Mouse (Mus musculus) liver, embryonic 16.5 days (tissue): Measurements from ENCODE around the gene Ccnl2. TPM values are rescaled to one million over a fixed set of nuclear protein-coding genes. Genes with fewer than 3 reads are reported as not detected.
"Not testable (repeated sequence)": the region's sequence is repeated elsewhere in the genome, so short reads cannot be mapped to it uniquely, and the experiment has no call there.

Experiments used
- ATAC-seq: fragments of 200-750 bp; cut with Nextera tagmentation; 2 replicates; pipeline ENCODE4 v1.8.0; 2017; ENCODE audit warnings: low read depth, mild to moderate bottlenecking, moderate number of reproducible peaks, moderate library complexity
- H3K27ac ChIP-seq: fragments of 300-500 bp; sonication (generic); 2 replicates; pipeline ENCODE4 v1.5.1; 2014; ENCODE audit warnings: mild to moderate bottlenecking, low read length
- H3K27me3 ChIP-seq: fragments of 300-500 bp; sonication (generic); 2 replicates; pipeline ENCODE4 v1.6.1; 2014; ENCODE audit warnings: low read depth, low read length, mixed read lengths; ENCODE audit not compliant: control insufficient read depth, insufficient read depth
- H3K36me3 ChIP-seq: fragments of 300-500 bp; sonication (generic); 2 replicates; pipeline ENCODE4 v1.6.1; 2014; ENCODE audit warnings: mild to moderate bottlenecking; ENCODE audit not compliant: control insufficient read depth, insufficient read depth
- H3K4me1 ChIP-seq: fragments of 300-500 bp; sonication (generic); 2 replicates; pipeline ENCODE4 v1.6.1; 2014; ENCODE audit warnings: low read depth, low read length, mixed read lengths; ENCODE audit not compliant: control insufficient read depth
- H3K4me2 ChIP-seq: fragments of 300-500 bp; sonication (generic); 2 replicates; pipeline ENCODE4 v1.6.1; 2014; ENCODE audit warnings: low read depth, low read length, mixed read lengths
- H3K4me3 ChIP-seq: fragments of 300-500 bp; sonication (generic); 2 replicates; pipeline ENCODE4 v1.5.1; 2014; ENCODE audit warnings: low read depth, mild to moderate bottlenecking, low read length
- H3K9ac ChIP-seq: fragments of 300-500 bp; sonication (generic); 2 replicates; pipeline ENCODE4 v1.6.1; 2014; ENCODE audit warnings: low read depth, low read length
- H3K9me3 ChIP-seq: fragments of 300-500 bp; sonication (generic); replicated peaks from 2 replicates; pipeline ENCODE4 v1.6.1; 2016; ENCODE audit warnings: low read length; ENCODE audit not compliant: control insufficient read depth
- WGBS: fragments of 180-500 bp; shearing (Covaris S2); extraction: QIAGEN DNeasy Blood & Tissue Kit; methylation state at CpG from one replicate; pipeline ENCODE4 v1.1.7; 2014; ENCODE audit not compliant: insufficient replicate concordance; 5-methylcytosine and 5-hydroxymethylcytosine counted together
- polyA plus RNA-seq: library from polyadenylated mRNA; unstranded; fragments of >200 nt; fragmentation: Nextera tagmentation; extraction: Ambion mirVana; gene quantifications from 2 replicates; pipeline ENCODE4 v1.2.1, GENCODE M21; 2015

Ccnl2 gene
- polyA plus RNA-seq, 1 experiment from 2014 or later, result 79.8 TPM

- no peaks in the 10 kb centered on the region for H3K36me3 ChIP-seq
- H3K27me3 ChIP-seq, result peaks cover 4% of the 10 kb centered on the region; the same call in 1 of the 2 replicates
- WGBS, result 73% methylated on average over 10 of the region's 10 CpGs
- no peak overlapping the region for H3K4me3 ChIP-seq
- no peak overlapping the region for H3K4me2 ChIP-seq
- ATAC-seq, result no peak
- peaks cover 9% of the 10 kb centered on the region for H3K4me1 ChIP-seq
- no peaks in the 10 kb centered on the region for H3K9me3 ChIP-seq
- H3K27ac ChIP-seq, result no peak overlapping the region
- no peak overlapping the region for H3K9ac ChIP-seq
These were observed 27.0 kb upstream of the Ccnl2 start for GRCm38 (mm10) chr4:155785246-155785645.

DNA sequence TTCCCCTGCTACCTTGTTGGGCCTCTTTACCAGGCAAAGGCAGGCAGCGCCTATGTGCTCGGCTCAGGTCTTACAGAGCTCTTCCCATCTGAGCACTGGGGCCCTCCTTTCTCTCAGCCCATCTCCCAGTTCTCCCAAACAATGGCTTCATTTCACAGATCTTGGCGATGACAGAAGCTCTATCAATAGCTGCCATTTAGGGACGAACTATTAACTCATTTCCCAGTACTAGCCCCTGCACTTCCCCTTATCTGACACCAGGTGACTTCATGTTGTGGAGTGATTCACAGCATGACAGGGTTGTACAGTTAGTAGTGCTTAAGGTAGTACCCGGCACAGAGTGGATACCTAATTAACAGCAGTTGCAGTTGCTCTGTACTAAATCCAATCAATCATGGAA lies 26.5 kb upstream of the Ccnl2 start, which contains the start of gene Tmem88b:
Tmem88b (minus strand) TSS at position 56 of the 400 bp plus-strand sequence.
- Histone ChIP-seq H3K4me1 (peaks cover 9% of the 10 kb centered on the region), H3K9me3 (no peaks in the 10 kb centered on the region), H3K9ac (no peak within 1 kb of the TSS), H3K4me2 (peak within 1 kb of the TSS; percentile 93; the same call in 1 of the 2 replicates), H3K27me3 (peaks cover 4% of the 10 kb centered on the region; the same call in 1 of the 2 replicates), H3K27ac (no peak within 1 kb of the TSS), H3K36me3 (no peaks in the 10 kb centered on the region), H3K4me3 (no peak within 1 kb of the TSS; the same call in 1 of the 2 replicates)
- WGBS, result 52% methylated on average over 5 of the region's 5 CpGs
- ATAC-seq, result no peak

- H3K27ac ChIP-seq, result no peak overlapping the region
- H3K9me3 ChIP-seq, result no peaks in the 10 kb centered on the region
These were observed 24.0 kb upstream of the Ccnl2 start for GRCm38 (mm10) chr4:155788300-155788699.

GRCm38 (mm10) chr4:155788833-155789232 lies 23.5 kb upstream of the Ccnl2 start:
- not testable (repeated sequence) for H3K27ac ChIP-seq, H3K4me2 ChIP-seq, H3K4me1 ChIP-seq, H3K9me3 ChIP-seq, H3K36me3 ChIP-seq, H3K9ac ChIP-seq, H3K4me3 ChIP-seq, H3K27me3 ChIP-seq
- ATAC-seq, result peak; percentile 35
- 64% methylated on average over 4 of the region's 4 CpGs for WGBS

More at GRCm38 (mm10) chr4:155788300-155788699, 24.0 kb upstream of the Ccnl2 start:
- 40% methylated on average over 3 of the region's 3 CpGs for WGBS
- H3K4me1 ChIP-seq, result peaks cover 9% of the 10 kb centered on the region
- no peak overlapping the region for H3K9ac ChIP-seq
- H3K4me3 ChIP-seq, result no peak overlapping the region
- peaks cover 3% of the 10 kb centered on the region for H3K27me3 ChIP-seq
- H3K4me2 ChIP-seq, result no peak overlapping the region
- H3K36me3 ChIP-seq, result no peaks in the 10 kb centered on the region
- ATAC-seq, result peak; percentile 54

- no peak for ATAC-seq
- H3K4me1 ChIP-seq, result peaks cover 4% of the 10 kb centered on the region
- no peaks in the 10 kb centered on the region for H3K9me3 ChIP-seq
- no peak within 1 kb of the TSS for H3K4me2 ChIP-seq
- no peak within 1 kb of the TSS for H3K4me3 ChIP-seq
- no peak within 1 kb of the TSS for H3K27ac ChIP-seq
- no peaks in the 10 kb centered on the region for H3K36me3 ChIP-seq
- H3K27me3 ChIP-seq, result no peaks in the 10 kb centered on the region; the same call in 1 of the 2 replicates
- H3K9ac ChIP-seq, result no peak within 1 kb of the TSS
- 69% methylated on average over 3 of the region's 3 CpGs for WGBS
These were observed 22.2 kb upstream of the Ccnl2 start, which contains the start of gene Ankrd65 for GRCm38 (mm10) chr4:155790021-155790489. Ankrd65 (plus strand) TSS chr4:155790439.

- 40% methylated on average over 3 of the region's 3 CpGs for WGBS
- Histone ChIP-seq H3K27ac (no peak overlapping the region), H3K9me3 (no peaks in the 10 kb centered on the region), H3K4me1 (peaks cover 4% of the 10 kb centered on the region), H3K4me2 (no peak overlapping the region), H3K27me3 (no peaks in the 10 kb centered on the region; the same call in 1 of the 2 replicates), H3K4me3 (no peak overlapping the region), H3K9ac (no peak overlapping the region), H3K36me3 (no peaks in the 10 kb centered on the region)
- 0 out of 2 replicates have a peak, but pooled peaks have one; percentile 22 for ATAC-seq
These were observed 21.6 kb upstream of the Ccnl2 start for GRCm38 (mm10) chr4:155790650-155791161.

- Histone ChIP-seq H3K4me1 (peaks cover 4% of the 10 kb centered on the region), H3K9me3 (no peaks in the 10 kb centered on the region), H3K4me3 (no peak overlapping the region), H3K27me3 (no peaks in the 10 kb centered on the region; the same call in 1 of the 2 replicates), H3K4me2 (no peak overlapping the region), H3K27ac (no peak overlapping the region), H3K9ac (no peak overlapping the region), H3K36me3 (no peaks in the 10 kb centered on the region)
- no peak for ATAC-seq
- WGBS, result 68% methylated on average over 24 of the region's 24 CpGs
These were observed 20.9 kb upstream of the Ccnl2 start for GRCm38 (mm10) chr4:155791240-155791933.

GRCm38 (mm10) chr4:155793730-155794129 lies 18.6 kb upstream of the Ccnl2 start:
- H3K4me1 ChIP-seq, result no peaks in the 10 kb centered on the region
- H3K27ac ChIP-seq, result no peak overlapping the region
- no peaks in the 10 kb centered on the region for H3K36me3 ChIP-seq
- no peaks in the 10 kb centered on the region for H3K9me3 ChIP-seq
- H3K27me3 ChIP-seq, result no peaks in the 10 kb centered on the region; the same call in 1 of the 2 replicates
- 61% methylated on average over 2 of the region's 2 CpGs for WGBS
- no peak overlapping the region for H3K4me2 ChIP-seq
- no peak overlapping the region for H3K4me3 ChIP-seq
- no peak for ATAC-seq
- no peak overlapping the region for H3K9ac ChIP-seq

- Histone ChIP-seq H3K4me1 (peaks cover 17% of the 10 kb centered on the region), H3K4me2 (no peak overlapping the region), H3K9me3 (no peaks in the 10 kb centered on the region), H3K27ac (no peak overlapping the region), H3K9ac (no peak overlapping the region), H3K4me3 (no peak overlapping the region), H3K27me3 (no peaks in the 10 kb centered on the region), H3K36me3 (peaks cover 3% of the 10 kb centered on the region; the same call in 1 of the 2 replicates)
- ATAC-seq, result no peak
- 89% methylated on average over 1 of the region's 1 CpGs for WGBS
These were observed 10.2 kb upstream of the Ccnl2 start for GRCm38 (mm10) chr4:155802075-155802474.
